Mouse (Mus musculus): Measurements from ENCODE around the gene Zfp955a. TPM values are rescaled to one million over a fixed set of nuclear protein-coding genes. Genes with fewer than 3 reads are reported as not detected.
"Not testable (repeated sequence)": the region's sequence is repeated elsewhere in the genome, so short reads cannot be mapped to it uniquely, and the experiment has no call there.

The Zfp955a gene
- 6.2 TPM in 2 replicates for polyA plus RNA-seq (2012; ENCODE audit: insufficient read depth, insufficient read length, missing spikeins)

- not testable (repeated sequence) for H3K4me3 ChIP-seq (ENCODE audit: insufficient read depth, low read length); H3K4me1 ChIP-seq (ENCODE audit: control insufficient read depth, insufficient read depth, low read length)
Measured at GRCm38 (mm10) chr17:33254530-33255318, at the start of gene Zfp955a. TSS of gene Zfp955a (minus strand) at chr17:33255145.

GRCm38 (mm10) chr17:33289876-33290149, 34.9 kb upstream of the Zfp955a start:
- H3K4me1 ChIP-seq (ENCODE audit: control insufficient read depth, insufficient read depth, low read length); H3K4me3 ChIP-seq (ENCODE audit: insufficient read depth, low read length); H3K27ac ChIP-seq (ENCODE audit: insufficient read depth, low read depth, low read length): not testable (repeated sequence)

More at GRCm38 (mm10) chr17:33254530-33255318, at the start of gene Zfp955a:
- not testable (repeated sequence) for H3K27ac ChIP-seq (ENCODE audit: insufficient read depth, low read depth, low read length)

- not testable (repeated sequence) for H3K4me3 ChIP-seq (ENCODE audit: insufficient read depth, low read length); H3K4me1 ChIP-seq (ENCODE audit: control insufficient read depth, insufficient read depth, low read length); H3K27ac ChIP-seq (ENCODE audit: insufficient read depth, low read depth, low read length)
Measured at GRCm38 (mm10) chr17:33289039-33289875, 34.3 kb upstream of the Zfp955a start, which contains the start of gene Zfp955b. TSS of gene Zfp955b (plus strand) at chr17:33289544.

- Histone ChIP-seq H3K27ac (ENCODE audit: insufficient read depth, low read depth, low read length) (no peak overlapping the region), H3K4me1 (ENCODE audit: control insufficient read depth, insufficient read depth, low read length) (no peaks in the 10 kb centered on the region), H3K4me3 (ENCODE audit: insufficient read depth, low read length) (no peak overlapping the region)
- TF ChIP-seq CTCF (IDR thresholded peaks at IDR 0.05; ENCODE audit: low read depth, low read length) = no peak
- TF ChIP-seq POLR2A (IDR thresholded peaks at IDR 0.05; ENCODE audit: borderline replicate concordance, low read depth, low read length) = no peak
Measured at GRCm38 (mm10) chr17:33268907-33269306, 14.0 kb upstream of the Zfp955a start.

- TF ChIP-seq CTCF (IDR thresholded peaks at IDR 0.05; ENCODE audit: low read depth, low read length) = no peak
- no peak for TF ChIP-seq POLR2A (IDR thresholded peaks at IDR 0.05; ENCODE audit: borderline replicate concordance, low read depth, low read length)
- Histone ChIP-seq H3K4me3 (ENCODE audit: insufficient read depth, low read length) (no peak within 1 kb of the TSS), H3K27ac (ENCODE audit: insufficient read depth, low read depth, low read length) (no peak within 1 kb of the TSS), H3K4me1 (ENCODE audit: control insufficient read depth, insufficient read depth, low read length) (no peaks in the 10 kb centered on the region)
Measured at GRCm38 (mm10) chr17:33264376-33264775, 9.4 kb upstream of the Zfp955a start, which contains the start of gene Olfr63. TSS of gene Olfr63 (plus strand) at chr17:33264676.

- H3K27ac ChIP-seq (ENCODE audit: insufficient read depth, low read depth, low read length); H3K4me1 ChIP-seq (ENCODE audit: control insufficient read depth, insufficient read depth, low read length): not testable (repeated sequence)
Measured at GRCm38 (mm10) chr17:33255319-33255657, 343 bp upstream of the Zfp955a start.

GRCm38 (mm10) chr17:33236646-33237045, 18.3 kb downstream of the Zfp955a start:
- H3K4me1 ChIP-seq (ENCODE audit: control insufficient read depth, insufficient read depth, low read length); H3K4me3 ChIP-seq (ENCODE audit: insufficient read depth, low read length); H3K27ac ChIP-seq (ENCODE audit: insufficient read depth, low read depth, low read length): not testable (repeated sequence)

More at GRCm38 (mm10) chr17:33255319-33255657, 343 bp upstream of the Zfp955a start:
- not testable (repeated sequence) for H3K4me3 ChIP-seq (ENCODE audit: insufficient read depth, low read length)

- no peak within 1 kb of the TSS for H3K4me3 ChIP-seq (ENCODE audit: insufficient read depth, low read length)
- H3K27ac ChIP-seq (ENCODE audit: insufficient read depth, low read depth, low read length) = no peak within 1 kb of the TSS
- H3K4me1 ChIP-seq (ENCODE audit: control insufficient read depth, insufficient read depth, low read length) = no peaks in the 10 kb centered on the region
- TF ChIP-seq CTCF (IDR thresholded peaks at IDR 0.05; ENCODE audit: low read depth, low read length) (no peak), POLR2A (IDR thresholded peaks at IDR 0.05; ENCODE audit: borderline replicate concordance, low read depth, low read length) (no peak)
Measured at GRCm38 (mm10) chr17:33221590-33221989, 33.4 kb downstream of the Zfp955a start, which contains the start of gene Olfr1564. TSS of gene Olfr1564 (minus strand) at chr17:33221690.

GRCm38 (mm10) chr17:33191002-33191401, 63.9 kb downstream of the Zfp955a start, which contains the start of gene Olfr239:
TSS of gene Olfr239 (plus strand) at chr17:33191302.
- not testable (repeated sequence) for H3K4me3 ChIP-seq (ENCODE audit: insufficient read depth, low read length); H3K27ac ChIP-seq (ENCODE audit: insufficient read depth, low read depth, low read length); H3K4me1 ChIP-seq (ENCODE audit: control insufficient read depth, insufficient read depth, low read length)

Other genes with a start within 250 kb of the Zfp955a start
- 3.3 and 4.7 TPM in 2 replicates for gene Zfp763, start 221.7 kb downstream of the Zfp955a start, polyA plus RNA-seq (2012; ENCODE audit: insufficient read depth, insufficient read length, missing spikeins)
- not detected in 2 replicates for gene 4921501E09Rik, start 187.1 kb downstream of the Zfp955a start, polyA plus RNA-seq (2012; ENCODE audit: insufficient read depth, insufficient read length, missing spikeins)
- gene Zfp563, start 165.8 kb downstream of the Zfp955a start, polyA plus RNA-seq (2012; ENCODE audit: insufficient read depth, insufficient read length, missing spikeins) = 4.7 and 7.1 TPM in 2 replicates
- not detected in 2 replicates for gene Morc2b, start 115.5 kb downstream of the Zfp955a start, polyA plus RNA-seq (2012; ENCODE audit: insufficient read depth, insufficient read length, missing spikeins)
- gene Olfr55, start 86.7 kb downstream of the Zfp955a start, polyA plus RNA-seq (2012; ENCODE audit: insufficient read depth, insufficient read length, missing spikeins) = not detected in 2 replicates
- gene Olfr239, start 63.8 kb downstream of the Zfp955a start, polyA plus RNA-seq (2012; ENCODE audit: insufficient read depth, insufficient read length, missing spikeins) = not detected in 2 replicates
- gene Olfr1564, start 33.5 kb downstream of the Zfp955a start, polyA plus RNA-seq (2012; ENCODE audit: insufficient read depth, insufficient read length, missing spikeins) = 0.15 and 0.23 TPM in 2 replicates
- gene Olfr63, start 9.5 kb upstream of the Zfp955a start, polyA plus RNA-seq (2012; ENCODE audit: insufficient read depth, insufficient read length, missing spikeins) = not detected in 2 replicates
- 4.1 and 10.5 TPM in 2 replicates for gene Zfp955b, start 34.4 kb upstream of the Zfp955a start, polyA plus RNA-seq (2012; ENCODE audit: insufficient read depth, insufficient read length, missing spikeins)
- 6.5 and 7.4 TPM in 2 replicates for gene Zfp81, start 103.7 kb upstream of the Zfp955a start, polyA plus RNA-seq (2012; ENCODE audit: insufficient read depth, insufficient read length, missing spikeins)
- gene Zfp101, start 139.5 kb upstream of the Zfp955a start, polyA plus RNA-seq (2012; ENCODE audit: insufficient read depth, insufficient read length, missing spikeins) = 9.1 and 10.4 TPM in 2 replicates
- gene Actl9, start 177.8 kb upstream of the Zfp955a start, polyA plus RNA-seq (2012; ENCODE audit: insufficient read depth, insufficient read length, missing spikeins) = not detected in 2 replicates